Mouse (Mus musculus): ENCODE results near the gene Gm28557.
"Not testable (repeated sequence)": the region's sequence is repeated elsewhere in the genome, so short reads cannot be mapped to it uniquely, and the experiment has no call there.

Gene Gm28557

DNA sequence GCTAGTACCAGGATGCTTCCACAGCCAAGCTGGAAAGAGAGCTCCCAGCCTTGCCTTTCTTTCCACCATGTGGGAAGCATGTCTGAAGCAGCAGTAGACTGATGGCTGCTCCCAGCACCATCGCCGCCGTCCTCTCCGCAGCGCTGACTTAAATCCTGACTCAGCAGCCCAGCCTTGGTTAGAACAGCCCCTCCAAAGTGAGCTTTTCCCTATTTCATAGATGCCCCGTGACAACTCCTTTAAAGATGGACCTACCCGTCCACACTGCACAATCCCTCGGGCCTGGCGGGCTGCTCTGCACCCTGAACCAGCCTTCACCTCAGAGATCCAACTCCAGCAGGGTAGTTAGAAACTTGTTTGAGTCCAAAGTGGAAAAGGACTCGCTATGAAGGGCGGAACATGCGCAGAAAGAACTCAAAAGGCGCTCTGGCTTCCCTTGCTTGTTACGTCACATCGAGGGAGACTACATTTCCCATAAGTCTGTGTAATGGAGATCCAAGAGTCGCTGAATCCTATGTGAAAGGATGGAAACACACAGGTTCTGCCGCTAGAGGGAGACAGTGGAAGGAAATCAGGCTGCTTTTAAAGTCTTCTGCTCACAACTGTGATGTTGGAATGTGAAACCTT is at the start of gene Gm28557:
Gm28557 (minus strand) TSS at position 411 of the 627 bp plus-strand sequence.
- CTCF ChIA-PET = no interaction called here

- CTCF ChIA-PET = interaction anchor here (0.6 kb wide), 1 partner anchor 694 kb away, joined by 3 read pairs; no protein-coding TSS in a partner anchor
Observed at GRCm38 (mm10) chr13:67128038-67128721, 19.8 kb upstream of the Gm28557 start.

DNA sequence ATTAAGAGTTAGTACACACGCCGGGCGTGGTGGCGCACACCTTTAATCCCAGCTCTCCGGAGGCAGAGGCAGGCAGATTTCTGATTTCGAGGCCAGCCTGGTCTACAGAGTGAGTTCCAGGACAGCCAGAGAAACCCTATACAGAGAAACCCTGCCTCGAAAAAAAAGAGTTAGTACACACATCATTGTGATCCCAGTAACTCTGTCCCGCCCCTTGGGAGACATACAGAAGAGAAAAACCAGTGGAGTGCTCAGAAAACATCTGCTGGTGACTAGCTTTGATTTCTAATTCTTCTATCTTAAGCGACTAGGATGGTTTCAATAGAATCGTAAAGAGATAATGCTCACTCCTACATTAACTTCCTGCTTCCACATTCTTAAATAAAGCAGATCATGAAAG is 19.1 kb upstream of the Gm28557 start:
- CTCF ChIA-PET = not testable (repeated sequence)

DNA sequence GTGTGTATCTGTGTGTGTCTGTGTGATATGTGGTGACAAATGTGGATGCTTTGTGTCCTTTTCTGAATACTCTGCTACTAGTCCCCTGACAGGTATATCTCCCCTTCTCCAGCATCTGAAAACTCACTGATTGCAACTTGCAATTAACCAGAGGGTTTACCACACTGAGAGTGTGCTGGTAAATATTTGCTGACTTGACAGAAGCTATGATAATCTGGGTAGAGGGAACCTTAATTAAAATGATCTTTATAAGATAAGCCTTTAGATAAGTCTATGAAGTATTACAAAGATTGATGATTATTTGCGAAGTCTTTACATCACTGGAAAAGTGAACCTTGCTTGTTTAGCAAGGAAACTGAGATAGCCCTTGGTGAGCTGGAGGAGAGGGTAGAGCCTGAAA is 16.1 kb upstream of the Gm28557 start:
- CTCF ChIA-PET = no interaction called here

- CTCF ChIA-PET = not testable (repeated sequence)
Observed at GRCm38 (mm10) chr13:67121360-67121759, 13.0 kb upstream of the Gm28557 start, which contains the start of gene Zfp759. Gene Zfp759 (plus strand): TSS chr13:67121660.

DNA sequence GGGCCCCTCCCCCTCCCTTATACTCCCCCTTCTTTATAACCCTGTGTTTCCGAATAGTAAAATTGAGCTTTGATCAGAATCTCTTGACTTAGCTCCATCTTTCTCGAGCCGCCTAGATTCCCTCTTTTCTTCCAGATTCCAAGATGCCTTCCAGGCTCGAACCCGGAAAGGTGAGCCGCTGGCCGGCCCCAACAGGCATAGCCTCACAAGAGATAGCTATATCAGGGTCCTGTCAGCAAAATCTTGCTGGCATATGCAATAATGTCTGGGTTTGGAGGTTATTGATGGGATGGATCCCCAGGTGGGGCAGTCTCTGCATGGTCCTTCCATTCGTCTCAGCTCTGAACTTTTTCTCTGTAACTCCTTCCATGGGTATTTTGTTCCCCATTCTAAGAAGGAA is 7.8 kb upstream of the Gm28557 start, which contains the start of gene Rslcan18:
Rslcan18 (minus strand) TSS at position 101 of the 400 bp plus-strand sequence.
- CTCF ChIA-PET = not testable (repeated sequence)

DNA sequence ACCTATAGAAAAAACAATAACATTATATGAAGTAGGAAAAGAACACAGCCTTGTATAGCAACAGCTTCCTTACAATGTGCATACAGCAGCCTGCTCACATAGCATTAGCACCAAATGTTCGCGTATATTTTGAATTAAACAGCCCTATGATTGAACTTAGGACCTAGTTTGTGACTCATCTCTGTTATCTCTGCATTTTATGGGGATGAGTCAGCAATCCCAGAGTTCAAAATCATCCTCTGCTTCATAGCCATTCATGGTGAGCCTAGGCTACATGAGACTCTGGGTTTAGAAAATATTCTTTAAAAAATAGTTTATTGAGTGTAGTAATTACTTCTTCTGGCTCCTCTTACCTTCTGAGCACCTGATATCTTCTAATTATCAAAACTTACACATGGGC is 4.9 kb upstream of the Gm28557 start:
- CTCF ChIA-PET = no interaction called here

GRCm38 (mm10) chr13:67112096-67112495 is 3.7 kb upstream of the Gm28557 start:
- CTCF ChIA-PET = no interaction called here

- CTCF ChIA-PET = no interaction called here
Observed at GRCm38 (mm10) chr13:67108821-67109206, 410 bp upstream of the Gm28557 start.

GRCm38 (mm10) chr13:67107681-67108080 is 723 bp downstream of the Gm28557 start:
- CTCF ChIA-PET = interaction anchor here (0.7 kb wide), 1 partner anchor 487 kb away, joined by 3 read pairs; no protein-coding TSS in a partner anchor

DNA sequence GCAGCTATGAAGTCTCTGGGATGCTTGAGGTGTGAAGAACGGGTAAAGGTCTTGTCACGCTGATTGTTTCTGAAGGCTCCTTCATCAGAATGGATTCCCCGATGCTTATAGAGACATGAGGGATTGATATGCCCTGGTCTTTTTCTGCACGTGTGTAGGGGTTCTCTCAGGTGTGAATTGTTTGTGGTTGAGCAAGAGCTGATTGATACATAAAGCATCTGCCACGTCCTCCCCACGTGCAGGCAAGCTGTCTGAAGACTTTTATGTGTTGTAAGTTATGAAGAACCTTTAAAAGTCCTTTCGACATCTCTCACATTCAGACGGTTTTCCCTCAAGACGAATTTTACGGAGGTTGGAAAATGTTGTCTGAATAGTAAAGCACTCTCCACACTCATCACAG is 10.5 kb downstream of the Gm28557 start, which contains the start of gene Zfp708:
Zfp708 (minus strand) TSS at position 101 of the 400 bp plus-strand sequence.
- CTCF ChIA-PET = no interaction called here

- CTCF ChIA-PET = no interaction called here
Observed at GRCm38 (mm10) chr13:67090154-67090553, 18.2 kb downstream of the Gm28557 start.

GRCm38 (mm10) chr13:67081946-67082345 is 26.5 kb downstream of the Gm28557 start:
- CTCF ChIA-PET = no interaction called here

DNA sequence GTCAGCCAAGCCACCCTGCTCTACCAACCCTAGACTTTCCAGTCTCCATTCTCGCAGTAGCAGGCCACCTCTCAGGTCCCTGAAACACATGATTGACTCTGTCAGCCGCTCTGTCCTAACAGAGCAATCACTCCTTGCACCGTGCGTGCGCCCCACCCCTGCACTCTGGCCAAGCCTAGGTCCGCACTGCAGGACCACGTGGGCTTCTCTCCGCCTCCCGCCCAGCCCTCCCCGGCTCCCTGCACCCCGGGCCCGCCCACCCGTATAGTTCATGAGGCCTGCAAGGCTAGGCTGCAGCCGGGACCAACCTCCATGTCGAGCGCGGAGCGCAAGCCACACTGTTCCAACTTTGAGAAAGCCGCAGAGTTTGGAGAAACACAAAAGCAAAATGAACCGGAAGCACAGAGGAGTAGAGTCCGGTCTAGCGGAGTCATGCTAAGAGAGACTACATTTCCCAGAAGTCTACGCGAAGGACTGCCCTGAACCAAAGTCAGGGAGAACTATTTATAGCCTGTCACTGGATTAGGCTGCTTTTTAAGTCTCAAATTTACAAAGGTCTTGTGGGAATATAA is 27.2 kb downstream of the Gm28557 start:
- CTCF ChIA-PET = no interaction called here

DNA sequence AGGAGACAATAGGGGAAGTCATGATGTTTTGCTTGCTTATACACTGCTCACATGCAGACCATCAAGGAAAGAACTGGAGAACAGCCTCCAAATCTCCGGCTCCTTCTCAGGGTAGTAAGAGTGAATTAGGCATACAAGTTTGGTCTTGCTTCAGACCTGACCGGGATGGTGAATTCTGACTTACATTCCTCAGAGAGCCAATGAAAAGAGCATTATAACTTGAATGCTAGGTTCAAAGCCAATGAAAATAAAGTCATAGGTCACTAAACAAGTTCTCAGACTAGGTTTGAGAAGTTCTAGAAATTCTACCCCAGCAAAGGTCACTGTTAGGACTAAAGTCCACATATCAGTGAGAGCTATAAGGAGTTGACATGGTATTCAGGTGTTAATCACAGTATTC is 31.2 kb downstream of the Gm28557 start:
- CTCF ChIA-PET = interaction anchor here (0.6 kb wide), 1 partner anchor 166 kb away, joined by 3 read pairs; no protein-coding TSS in a partner anchor

DNA sequence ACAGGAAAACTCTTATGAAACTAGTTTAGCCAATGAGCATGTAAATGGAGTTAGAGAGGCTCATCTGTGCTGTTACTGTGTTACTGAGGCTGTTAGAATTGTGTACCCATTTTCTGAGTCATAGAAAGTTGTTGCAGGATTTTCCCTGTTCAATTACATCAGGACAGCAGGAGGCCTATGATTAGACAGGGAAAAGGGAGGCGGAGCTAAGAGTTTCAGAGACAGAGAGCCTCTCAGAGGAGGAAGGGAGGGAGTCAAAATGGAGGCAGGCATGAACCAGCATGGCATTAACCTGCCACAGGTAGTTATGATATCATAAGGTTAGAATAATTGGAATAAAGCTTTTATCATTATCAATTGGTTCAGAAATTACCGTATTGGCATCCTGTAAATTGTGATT is 35.6 kb downstream of the Gm28557 start:
- CTCF ChIA-PET = no interaction called here

DNA sequence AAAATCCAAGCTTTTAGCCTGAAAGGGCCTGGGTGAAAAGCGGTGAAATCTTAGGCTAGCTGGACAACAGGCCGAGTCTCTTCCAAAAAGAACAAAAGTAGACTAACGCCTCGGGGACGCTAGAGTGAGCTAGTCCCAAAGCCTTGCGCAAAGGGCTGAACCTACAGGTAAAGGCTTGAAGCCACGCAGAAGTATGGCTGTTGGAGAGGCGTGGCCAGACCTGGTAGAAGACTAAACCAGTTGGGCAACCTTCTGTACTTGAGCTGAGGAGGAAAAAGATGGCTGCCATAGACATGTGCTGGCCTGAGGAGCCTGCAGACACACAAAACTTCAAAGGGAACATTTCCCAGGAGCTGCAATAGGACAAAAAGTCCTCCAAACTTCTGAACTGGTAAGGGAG is 43.0 kb downstream of the Gm28557 start:
- CTCF ChIA-PET = no interaction called here

GRCm38 (mm10) chr13:67062427-67062826 is 46.0 kb downstream of the Gm28557 start:
- CTCF ChIA-PET = no interaction called here

GRCm38 (mm10) chr13:67060786-67061358 is 47.5 kb downstream of the Gm28557 start, which contains the start of gene Zfp712:
Gene Zfp712 (minus strand): TSS chr13:67061170.
- CTCF ChIA-PET = interaction anchor here (0.5 kb wide), 1 partner anchor 112 kb away, joined by 10 read pairs; no protein-coding TSS in a partner anchor

GRCm38 (mm10) chr13:67060161-67060785 is 48.1 kb downstream of the Gm28557 start:
- CTCF ChIA-PET = no interaction called here
